Mouse (Mus musculus): Measurements from ENCODE around the gene Dbr1. TPM values are rescaled to one million over a fixed set of nuclear protein-coding genes. Genes with fewer than 3 reads are reported as not detected.
A peak's percentile ranks its signal among the peaks of the same experiment; 100 is the strongest.

Dbr1 gene
- polyA plus RNA-seq, 1 experiment from 2014 or later = 35.4 TPM

DNA sequence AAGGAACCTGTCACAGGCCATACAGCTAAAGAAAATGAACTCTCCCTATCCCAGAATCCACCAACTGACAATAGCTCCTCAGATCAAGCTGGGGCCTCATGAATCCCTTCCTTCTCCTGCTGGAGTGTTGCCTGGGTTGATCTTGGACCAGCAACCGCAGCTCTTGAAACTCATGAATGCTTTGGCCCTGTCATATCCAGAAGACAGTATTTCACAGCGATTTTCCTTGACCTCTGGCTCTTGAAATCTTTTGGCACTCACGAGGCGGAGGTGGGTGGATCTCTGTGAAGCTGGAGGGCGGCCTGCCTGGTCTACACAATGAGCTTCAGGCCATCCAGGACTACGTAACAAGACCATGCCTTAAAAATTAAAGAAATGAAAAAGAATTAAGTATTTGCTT lies 48.5 kb downstream of the Dbr1 start:
- Histone ChIP-seq H3K27ac (replicated peaks; ENCODE audit: low read depth, low read length) (no peak overlapping the region), H3K9ac (ENCODE audit: low read length) (no peak overlapping the region), H3K36me3 (ENCODE audit: control insufficient read depth, insufficient read depth, low read length) (no peaks in the 10 kb centered on the region), H3K27me3 (ENCODE audit: control insufficient read depth, insufficient read depth, low read length) (no peaks in the 10 kb centered on the region), H3K4me1 (ENCODE audit: control insufficient read depth, insufficient read depth, low read length) (0 out of 2 replicates have a peak, but pooled peaks cover 2% of the 10 kb centered on the region), H3K4me2 (ENCODE audit: low read depth, severe bottlenecking) (no peak overlapping the region), H3K9me3 (ENCODE audit: control insufficient read depth, low read length) (no peaks in the 10 kb centered on the region), H3K4me3 (ENCODE audit: low read depth, low read length) (no peak overlapping the region)
- no peak for DNase-seq (ENCODE audit: low spot score)
- WGBS = 81% methylated on average over 6 of the region's 6 CpGs
- no peak for ATAC-seq (ENCODE audit: insufficient number of reproducible peaks, low FRiP score, low TSS enrichment, low read depth)

DNA sequence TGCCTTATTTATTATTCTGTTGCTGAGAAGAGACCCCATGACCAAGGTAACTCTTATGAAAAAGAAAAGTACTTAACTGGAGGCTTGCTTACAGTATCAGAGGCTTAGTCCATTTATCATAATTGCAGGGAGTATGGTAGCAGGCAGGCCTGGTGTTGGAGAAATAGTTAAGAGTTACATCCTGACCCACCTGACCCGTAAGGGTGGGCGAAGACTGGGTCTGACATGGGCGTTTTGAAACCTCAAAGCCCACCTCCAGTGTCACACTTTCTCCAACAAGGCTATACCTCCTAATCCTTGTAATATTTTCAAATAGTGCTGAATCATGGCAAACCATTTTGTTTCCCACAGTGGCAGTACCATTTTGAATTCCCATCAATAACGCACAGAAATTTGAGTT lies 53.0 kb downstream of the Dbr1 start:
- no peaks in the 10 kb centered on the region for H3K9me3 ChIP-seq (ENCODE audit: control insufficient read depth, low read length)
- peak overlapping the region; percentile 84 for H3K9ac ChIP-seq (ENCODE audit: low read length)
- H3K4me2 ChIP-seq (ENCODE audit: low read depth, severe bottlenecking) = peak overlapping the region; percentile 78

DNA sequence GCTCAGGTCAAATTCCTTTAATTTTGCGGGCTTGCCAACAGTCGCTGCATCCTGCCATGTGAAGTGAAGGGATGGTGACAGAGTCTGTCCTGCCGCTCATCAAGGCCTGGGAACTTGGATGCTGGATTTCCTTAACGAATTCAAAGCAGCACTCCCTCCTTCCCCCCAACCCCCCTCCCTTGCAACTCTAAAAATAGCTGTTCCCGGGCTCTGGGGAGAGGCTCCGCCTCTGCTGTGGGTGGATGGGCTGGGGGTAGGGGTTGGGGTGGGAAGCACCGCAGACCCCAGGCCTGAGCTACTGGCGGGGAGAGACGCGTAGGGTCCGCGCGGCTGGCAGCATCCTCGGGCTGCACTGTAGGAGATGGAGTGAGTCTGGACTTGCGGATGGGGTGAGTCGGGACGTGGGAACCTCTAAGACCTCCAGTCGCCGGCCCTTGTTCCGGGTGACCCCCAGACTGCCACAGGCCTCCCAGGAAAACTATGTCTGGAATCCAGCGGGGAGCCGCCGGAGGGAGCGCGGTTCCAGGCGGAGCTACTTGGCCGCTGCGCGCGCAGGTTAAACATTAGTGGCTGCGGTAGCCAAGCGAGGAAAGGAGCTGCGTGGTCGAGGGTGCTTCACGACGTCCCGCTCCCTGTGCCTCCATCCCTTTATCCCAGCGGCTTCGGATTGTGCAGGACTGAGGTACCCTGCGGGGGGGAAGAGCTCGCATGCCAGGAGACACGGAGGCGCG lies 53.8 kb downstream of the Dbr1 start, which contains the start of gene Dzip1l:
Dzip1l (plus strand) TSS at position 216 of the 731 bp plus-strand sequence.
- DNase-seq (ENCODE audit: low spot score) (peak; percentile 86), ATAC-seq (ENCODE audit: insufficient number of reproducible peaks, low FRiP score, low TSS enrichment, low read depth) (peak; percentile 94)
- Histone ChIP-seq H3K4me2 (ENCODE audit: low read depth, severe bottlenecking) (peak within 1 kb of the TSS; percentile 78), H3K27me3 (ENCODE audit: control insufficient read depth, insufficient read depth, low read length) (no peaks in the 10 kb centered on the region), H3K27ac (replicated peaks; ENCODE audit: low read depth, low read length) (peak within 1 kb of the TSS; percentile 73), H3K4me1 (ENCODE audit: control insufficient read depth, insufficient read depth, low read length) (peaks cover 7% of the 10 kb centered on the region; the same call in 1 of the 2 replicates), H3K4me3 (ENCODE audit: low read depth, low read length) (peak within 1 kb of the TSS; percentile 62), H3K36me3 (ENCODE audit: control insufficient read depth, insufficient read depth, low read length) (no peaks in the 10 kb centered on the region), H3K9me3 (ENCODE audit: control insufficient read depth, low read length) (no peaks in the 10 kb centered on the region), H3K9ac (ENCODE audit: low read length) (peak within 1 kb of the TSS; percentile 84)
- WGBS = under 1% methylated on average over 44 of the region's 44 CpGs

More for the DNA sequence above, 53.0 kb downstream of the Dbr1 start:
- no peak for ATAC-seq (ENCODE audit: insufficient number of reproducible peaks, low FRiP score, low TSS enrichment, low read depth)
- WGBS = 56% methylated on average over 4 of the region's 4 CpGs
- Histone ChIP-seq H3K4me3 (ENCODE audit: low read depth, low read length) (no peak overlapping the region), H3K4me1 (ENCODE audit: control insufficient read depth, insufficient read depth, low read length) (peaks cover 7% of the 10 kb centered on the region; the same call in 1 of the 2 replicates), H3K27me3 (ENCODE audit: control insufficient read depth, insufficient read depth, low read length) (no peaks in the 10 kb centered on the region), H3K36me3 (ENCODE audit: control insufficient read depth, insufficient read depth, low read length) (no peaks in the 10 kb centered on the region), H3K27ac (replicated peaks; ENCODE audit: low read depth, low read length) (no peak overlapping the region)
- DNase-seq (ENCODE audit: low spot score) = no peak

DNA sequence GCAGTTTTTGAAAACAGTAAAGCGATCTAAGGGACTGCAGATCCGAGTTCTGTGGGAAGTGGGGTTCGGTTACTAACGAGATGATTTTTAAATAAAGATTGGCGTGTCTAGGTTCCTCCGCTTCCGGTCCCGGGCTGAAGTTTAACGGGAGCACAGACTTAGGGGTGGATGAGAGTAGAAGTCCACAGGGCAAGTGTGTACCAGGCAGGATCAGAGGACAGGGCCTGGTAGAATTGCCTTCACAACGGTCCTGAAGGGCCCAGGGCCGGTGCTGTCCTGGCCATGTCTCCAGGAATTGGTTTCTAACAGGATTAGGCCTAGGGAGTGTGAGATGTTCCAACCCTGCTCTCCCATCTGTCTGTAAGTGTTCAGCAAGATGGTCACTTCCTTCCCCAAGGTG lies 54.5 kb downstream of the Dbr1 start:
- peak; percentile 6; the same call in 1 of the 2 replicates for ATAC-seq (ENCODE audit: insufficient number of reproducible peaks, low FRiP score, low TSS enrichment, low read depth)

DNA sequence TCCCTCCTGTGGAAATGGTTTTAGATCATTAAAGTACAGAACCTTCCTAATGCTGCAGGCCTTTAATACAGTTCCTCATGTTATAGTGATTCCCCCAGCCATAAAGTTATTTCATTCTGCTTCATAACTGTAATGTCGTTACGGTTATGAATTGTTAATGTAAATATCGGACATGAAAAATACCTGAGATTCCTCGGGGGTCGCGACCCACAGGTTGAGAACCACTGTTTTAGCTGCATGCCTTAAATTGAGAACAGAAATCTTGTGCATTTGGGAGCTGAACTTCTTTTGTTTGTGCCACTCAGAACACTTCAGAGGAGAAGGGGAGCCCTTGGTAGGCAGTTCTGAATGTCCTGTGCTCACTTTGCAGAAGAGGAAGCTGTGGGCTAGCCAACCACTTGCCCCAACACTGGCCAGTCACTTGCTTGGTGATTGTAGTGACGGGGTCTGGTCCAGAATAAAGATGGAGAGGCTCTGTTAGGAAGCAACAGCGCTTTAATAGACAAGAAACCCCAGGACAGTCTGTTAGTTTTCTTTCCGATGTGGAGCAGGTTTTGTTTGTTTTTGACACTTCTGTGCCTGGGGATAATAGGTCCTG lies 55.0 kb downstream of the Dbr1 start:
- 57% methylated on average over 9 of the region's 9 CpGs for WGBS
- Histone ChIP-seq H3K36me3 (ENCODE audit: control insufficient read depth, insufficient read depth, low read length) (no peaks in the 10 kb centered on the region; the same call in 1 of the 2 replicates), H3K27me3 (ENCODE audit: control insufficient read depth, insufficient read depth, low read length) (no peaks in the 10 kb centered on the region), H3K9ac (ENCODE audit: low read length) (peak overlapping the region; percentile 84), H3K27ac (replicated peaks; ENCODE audit: low read depth, low read length) (peak overlapping the region; percentile 73; the same call in 1 of the 2 replicates), H3K4me1 (ENCODE audit: control insufficient read depth, insufficient read depth, low read length) (peaks cover 7% of the 10 kb centered on the region; the same call in 1 of the 2 replicates), H3K4me2 (ENCODE audit: low read depth, severe bottlenecking) (peak overlapping the region; percentile 78), H3K9me3 (ENCODE audit: control insufficient read depth, low read length) (no peaks in the 10 kb centered on the region), H3K4me3 (ENCODE audit: low read depth, low read length) (peak overlapping the region; percentile 62)
- peak; percentile 39 for DNase-seq (ENCODE audit: low spot score)
- no peak for ATAC-seq (ENCODE audit: insufficient number of reproducible peaks, low FRiP score, low TSS enrichment, low read depth)

More for the DNA sequence above, 54.5 kb downstream of the Dbr1 start:
- DNase-seq (ENCODE audit: low spot score) = peak; percentile 54
- Histone ChIP-seq H3K4me3 (ENCODE audit: low read depth, low read length) (peak overlapping the region; percentile 62), H3K4me1 (ENCODE audit: control insufficient read depth, insufficient read depth, low read length) (peaks cover 7% of the 10 kb centered on the region; the same call in 1 of the 2 replicates), H3K4me2 (ENCODE audit: low read depth, severe bottlenecking) (peak overlapping the region; percentile 78), H3K9ac (ENCODE audit: low read length) (peak overlapping the region; percentile 84), H3K36me3 (ENCODE audit: control insufficient read depth, insufficient read depth, low read length) (no peaks in the 10 kb centered on the region), H3K9me3 (ENCODE audit: control insufficient read depth, low read length) (no peaks in the 10 kb centered on the region), H3K27ac (replicated peaks; ENCODE audit: low read depth, low read length) (peak overlapping the region; percentile 73; the same call in 1 of the 2 replicates), H3K27me3 (ENCODE audit: control insufficient read depth, insufficient read depth, low read length) (no peaks in the 10 kb centered on the region)
- under 1% methylated on average over 11 of the region's 11 CpGs for WGBS

DNA sequence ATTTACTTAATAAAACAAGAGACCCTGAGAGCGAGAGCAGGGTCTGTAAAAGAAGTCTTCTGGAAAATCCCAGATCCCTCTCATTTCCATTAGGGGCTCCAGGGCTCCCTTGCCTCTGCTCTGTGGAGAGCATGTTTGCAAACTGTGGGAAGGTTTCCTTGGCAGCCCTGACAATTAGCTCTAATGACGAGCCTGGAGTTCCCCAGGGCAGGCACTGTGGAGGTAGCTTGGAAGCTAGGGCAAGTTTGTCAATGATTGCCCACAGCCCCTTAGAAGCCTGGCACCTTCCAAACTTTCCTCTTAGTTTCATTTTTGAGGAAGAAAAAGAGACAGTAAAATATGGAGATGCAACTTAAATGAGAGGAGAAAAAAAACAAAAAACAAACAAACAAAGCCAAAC lies 56.2 kb downstream of the Dbr1 start:
- H3K27me3 ChIP-seq (ENCODE audit: control insufficient read depth, insufficient read depth, low read length) = no peaks in the 10 kb centered on the region
- WGBS = 52% methylated on average over 2 of the region's 2 CpGs
- H3K27ac ChIP-seq (replicated peaks; ENCODE audit: low read depth, low read length) = no peak overlapping the region
- ATAC-seq (ENCODE audit: insufficient number of reproducible peaks, low FRiP score, low TSS enrichment, low read depth) (no peak), DNase-seq (ENCODE audit: low spot score) (peak; percentile 26)
- H3K4me2 ChIP-seq (ENCODE audit: low read depth, severe bottlenecking) = no peak overlapping the region
- no peak overlapping the region for H3K4me3 ChIP-seq (ENCODE audit: low read depth, low read length)
- H3K9me3 ChIP-seq (ENCODE audit: control insufficient read depth, low read length) = no peaks in the 10 kb centered on the region
- H3K9ac ChIP-seq (ENCODE audit: low read length) = no peak overlapping the region
- peaks cover 7% of the 10 kb centered on the region; the same call in 1 of the 2 replicates for H3K4me1 ChIP-seq (ENCODE audit: control insufficient read depth, insufficient read depth, low read length)
- H3K36me3 ChIP-seq (ENCODE audit: control insufficient read depth, insufficient read depth, low read length) = no peaks in the 10 kb centered on the region; the same call in 1 of the 2 replicates

DNA sequence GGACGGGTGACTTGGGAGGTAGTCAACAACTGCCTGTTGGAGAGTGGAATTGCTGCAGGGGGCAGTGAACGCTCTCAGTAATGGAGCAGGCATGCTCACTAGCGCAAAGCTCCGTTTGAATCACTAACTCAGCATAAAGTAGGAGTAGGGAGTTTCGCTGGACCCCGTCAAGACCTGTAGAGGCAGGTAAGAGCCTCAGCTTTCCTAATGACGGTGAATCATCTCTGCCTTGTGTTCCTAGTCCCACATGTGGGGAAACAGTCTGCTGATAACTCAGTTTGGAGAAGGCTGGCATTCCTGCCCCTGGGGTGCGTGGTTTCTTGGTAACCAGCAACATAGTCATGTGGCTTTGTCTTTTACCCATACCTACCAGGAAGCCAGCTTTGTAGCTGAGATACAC lies 56.7 kb downstream of the Dbr1 start:
- H3K27me3 ChIP-seq (ENCODE audit: control insufficient read depth, insufficient read depth, low read length) = no peaks in the 10 kb centered on the region
- WGBS = 80% methylated on average over 8 of the region's 8 CpGs
- DNase-seq (ENCODE audit: low spot score) = no peak
- ATAC-seq (ENCODE audit: insufficient number of reproducible peaks, low FRiP score, low TSS enrichment, low read depth) = no peak
- no peaks in the 10 kb centered on the region for H3K9me3 ChIP-seq (ENCODE audit: control insufficient read depth, low read length)
- no peak overlapping the region for H3K9ac ChIP-seq (ENCODE audit: low read length)
- no peak overlapping the region for H3K4me3 ChIP-seq (ENCODE audit: low read depth, low read length)
- no peaks in the 10 kb centered on the region; the same call in 1 of the 2 replicates for H3K36me3 ChIP-seq (ENCODE audit: control insufficient read depth, insufficient read depth, low read length)
- H3K4me1 ChIP-seq (ENCODE audit: control insufficient read depth, insufficient read depth, low read length) = peaks cover 7% of the 10 kb centered on the region; the same call in 1 of the 2 replicates
- H3K4me2 ChIP-seq (ENCODE audit: low read depth, severe bottlenecking) = no peak overlapping the region
- no peak overlapping the region for H3K27ac ChIP-seq (replicated peaks; ENCODE audit: low read depth, low read length)

Measured in limb, embryonic 11.5 days (tissue).